Mouse (Mus musculus): ENCODE results near the gene Sult2b1.
A peak's percentile ranks its signal among the peaks of the same experiment; 100 is the strongest.

Gene Sult2b1

DNA sequence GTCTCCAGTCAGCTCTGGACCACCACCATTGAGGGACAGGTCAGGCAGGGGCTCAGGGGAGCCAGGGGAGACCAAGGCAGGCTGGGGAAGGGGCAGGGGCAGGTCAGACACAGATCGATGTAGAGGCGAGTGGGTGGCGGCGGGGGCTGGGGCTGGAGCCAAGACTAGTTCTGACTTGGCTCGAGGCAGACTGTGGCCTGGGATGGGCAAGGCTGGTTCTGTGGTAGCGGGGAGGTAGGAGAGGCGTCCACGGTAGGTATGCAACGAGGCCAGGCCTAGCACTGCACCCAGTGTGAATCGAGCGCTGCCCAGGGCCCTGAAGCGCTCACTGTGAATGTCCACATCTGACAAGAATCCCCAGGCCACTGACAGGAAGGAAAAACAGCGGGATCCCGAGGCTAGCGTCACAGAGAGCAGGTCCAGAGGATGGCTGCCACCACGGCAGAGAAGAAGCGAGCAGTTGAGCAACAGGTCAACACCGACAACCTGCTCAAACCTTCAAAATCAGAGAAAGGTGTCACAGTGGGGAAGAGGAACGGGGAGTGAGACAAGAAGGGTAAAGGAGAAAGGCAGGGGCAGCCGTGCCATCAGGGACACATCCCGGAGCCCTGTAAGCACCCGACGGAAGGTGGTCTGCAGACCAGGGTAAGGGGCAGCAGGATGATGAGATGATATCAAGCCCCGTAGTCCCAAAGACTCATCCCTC lies 73.0 kb downstream of the Sult2b1 start:
- no peak for DNase-seq (ENCODE audit: low spot score in 2 of 2)

DNA sequence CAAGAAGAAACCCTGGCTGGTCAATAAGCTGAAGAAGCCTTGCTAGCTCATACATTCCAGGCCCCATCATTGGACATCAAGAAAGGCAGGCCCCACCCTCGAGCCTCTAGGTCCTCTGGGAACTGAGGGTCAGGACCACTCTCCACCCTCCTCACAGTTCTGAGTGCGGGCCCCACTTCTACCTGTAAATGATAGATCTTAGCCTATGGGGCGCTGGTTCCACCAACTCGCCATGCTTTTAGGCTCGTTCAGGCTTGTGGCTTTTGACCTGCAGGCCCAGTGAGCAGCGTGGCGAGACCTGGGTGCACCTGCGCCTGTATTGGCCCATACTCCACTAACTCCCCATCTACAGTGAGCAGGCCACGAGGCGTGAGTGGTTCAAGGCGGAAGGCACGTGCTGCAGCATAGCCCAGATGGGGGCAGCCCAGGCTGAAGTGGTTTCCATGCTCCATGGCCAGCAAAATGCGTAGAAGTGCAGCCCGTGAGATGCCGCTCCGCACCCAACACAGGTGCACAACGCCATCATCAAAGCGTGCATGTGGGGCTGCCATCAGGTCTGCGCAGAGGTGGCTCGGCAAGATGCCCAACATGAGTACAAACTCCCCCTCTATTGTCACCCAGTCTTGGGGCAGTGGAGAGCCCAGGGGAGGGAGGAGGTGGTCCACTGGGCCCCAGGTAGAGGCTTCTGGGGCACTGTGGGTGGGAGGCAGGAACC lies 73.8 kb downstream of the Sult2b1 start:
- no peak for DNase-seq (ENCODE audit: low spot score in 2 of 2)

DNA sequence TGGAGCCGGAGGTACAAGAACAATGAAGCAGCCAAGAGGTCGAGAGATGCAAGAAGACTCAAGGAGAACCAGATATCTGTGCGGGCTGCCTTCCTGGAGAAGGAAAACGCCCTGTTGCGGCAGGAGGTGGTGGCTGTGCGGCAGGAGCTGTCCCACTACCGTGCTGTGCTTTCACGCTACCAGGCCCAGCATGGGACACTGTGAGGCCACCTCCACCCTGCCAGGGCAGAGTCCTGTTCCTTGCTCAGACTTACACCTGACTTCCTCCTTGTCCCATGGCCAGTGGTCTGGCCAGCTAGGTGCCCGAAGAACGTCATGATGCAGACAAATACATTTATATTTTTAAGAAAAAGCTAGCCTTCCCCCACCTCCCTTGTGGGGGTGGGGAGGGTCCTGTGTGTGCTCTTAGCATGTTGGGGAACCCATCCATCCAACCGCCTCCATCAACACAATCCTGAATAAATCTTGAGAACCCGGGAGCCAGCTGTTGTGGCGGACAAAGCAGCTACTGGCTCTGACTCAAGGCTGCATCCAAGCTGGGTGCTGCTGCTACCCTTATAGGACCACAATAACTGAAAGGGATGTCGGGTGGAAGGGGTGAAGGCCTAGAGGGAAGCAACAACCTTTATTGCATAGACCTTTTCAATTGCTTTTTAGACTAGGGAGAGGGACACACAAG lies 74.7 kb downstream of the Sult2b1 start:
- no peak for DNase-seq (ENCODE audit: low spot score in 2 of 2)

- no peak for DNase-seq (ENCODE audit: low spot score in 2 of 2)
These were observed 75.4 kb downstream of the Sult2b1 start for GRCm38 (mm10) chr7:45709036-45709435.

GRCm38 (mm10) chr7:45708221-45708761 lies 76.2 kb downstream of the Sult2b1 start:
- DNase-seq (ENCODE audit: low spot score in 2 of 2): no peak

- DNase-seq (ENCODE audit: low spot score in 2 of 2): peak; percentile 75 to 85
These were observed 77.0 kb downstream of the Sult2b1 start for GRCm38 (mm10) chr7:45707375-45707967.

- peak; percentile 69 to 82 for DNase-seq (ENCODE audit: low spot score in 2 of 2)
These were observed 77.7 kb downstream of the Sult2b1 start for GRCm38 (mm10) chr7:45706721-45707241.

- no peak for DNase-seq (ENCODE audit: low spot score in 2 of 2)
These were observed 78.6 kb downstream of the Sult2b1 start for GRCm38 (mm10) chr7:45705873-45706281.

DNA sequence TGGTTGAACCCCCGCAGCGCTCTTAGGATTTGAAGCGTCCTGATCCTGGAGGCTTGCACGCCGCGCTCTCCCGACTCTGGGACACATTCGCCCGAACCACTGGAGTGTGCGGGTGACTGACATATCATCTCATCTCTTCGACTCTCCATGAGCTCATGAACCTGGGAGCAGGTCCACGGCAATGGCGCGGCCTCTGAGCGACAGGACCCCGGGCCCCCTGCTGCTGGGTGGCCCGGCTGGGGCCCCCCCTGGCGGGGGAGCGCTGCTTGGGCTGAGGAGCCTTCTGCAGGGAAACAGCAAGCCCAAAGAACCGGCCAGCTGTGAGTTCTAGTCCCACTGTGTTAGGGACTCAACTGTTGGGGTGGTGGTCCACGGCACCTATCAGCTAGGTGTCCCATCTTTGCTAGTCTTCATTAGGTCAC lies 79.0 kb downstream of the Sult2b1 start:
- DNase-seq (ENCODE audit: low spot score in 2 of 2): no peak

- peak; percentile 84 to 90 for DNase-seq (ENCODE audit: low spot score in 2 of 2)
These were observed 79.6 kb downstream of the Sult2b1 start, which contains the start of gene Dbp for GRCm38 (mm10) chr7:45704730-45705442. Dbp (plus strand) TSS chr7:45705088.

DNA sequence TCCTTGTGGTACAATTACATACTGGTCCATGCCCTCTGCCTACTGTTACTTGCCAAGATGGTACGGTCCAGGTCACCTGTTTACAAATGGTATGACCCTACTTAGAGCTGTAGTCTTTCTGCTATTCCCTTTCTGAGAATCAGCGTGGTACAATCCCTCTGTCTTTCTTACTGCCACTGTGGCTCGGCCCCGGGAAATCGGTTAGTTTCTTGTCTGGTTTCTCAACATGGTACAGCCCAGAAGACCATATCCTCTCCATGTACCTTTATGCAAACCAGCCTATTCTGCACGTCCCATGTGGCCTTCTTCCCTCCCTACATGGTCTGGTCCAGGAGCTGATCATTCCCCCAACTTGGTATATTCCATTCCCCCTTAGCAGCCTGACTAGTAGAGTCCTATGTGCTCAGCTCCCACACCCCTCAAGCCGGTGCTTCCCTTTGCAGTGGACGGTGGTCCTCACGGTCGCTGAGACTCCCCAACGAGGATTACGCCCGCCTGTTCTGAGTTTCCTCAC lies 80.4 kb downstream of the Sult2b1 start:
- peak in 1 of 2 experiments; percentile 39 for DNase-seq (ENCODE audit: low spot score in 2 of 2)

GRCm38 (mm10) chr7:45703521-45704033 lies 80.9 kb downstream of the Sult2b1 start:
- DNase-seq (ENCODE audit: low spot score in 2 of 2): no peak

- no peak for DNase-seq (ENCODE audit: low spot score in 2 of 2)
These were observed 81.5 kb downstream of the Sult2b1 start for GRCm38 (mm10) chr7:45702809-45703520.

- no peak for DNase-seq (ENCODE audit: low spot score in 2 of 2)
These were observed 82.2 kb downstream of the Sult2b1 start for GRCm38 (mm10) chr7:45702316-45702715.

DNA sequence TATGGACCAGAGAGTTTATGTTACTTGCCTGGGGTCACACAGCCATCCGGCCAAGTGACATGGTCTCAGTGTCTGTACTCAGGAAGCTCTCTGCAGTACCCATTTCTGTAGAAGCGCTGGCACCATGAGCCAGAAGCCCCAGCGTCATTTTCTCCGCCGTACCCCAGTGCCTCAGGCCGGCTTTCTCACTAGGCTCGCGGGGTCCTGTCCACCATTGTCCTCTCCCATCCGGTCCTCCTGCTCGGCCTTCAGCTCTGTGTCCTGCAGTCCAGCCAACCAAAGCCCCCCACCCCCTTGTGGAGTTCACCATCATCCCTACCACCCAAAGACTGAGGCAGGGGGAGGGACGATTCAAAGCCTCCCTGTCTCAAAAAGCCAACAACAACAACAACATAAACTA lies 82.9 kb downstream of the Sult2b1 start:
- no peak for DNase-seq (ENCODE audit: low spot score in 2 of 2)

- no peak for DNase-seq (ENCODE audit: low spot score in 2 of 2)
These were observed 83.4 kb downstream of the Sult2b1 start for GRCm38 (mm10) chr7:45701072-45701471.

DNA sequence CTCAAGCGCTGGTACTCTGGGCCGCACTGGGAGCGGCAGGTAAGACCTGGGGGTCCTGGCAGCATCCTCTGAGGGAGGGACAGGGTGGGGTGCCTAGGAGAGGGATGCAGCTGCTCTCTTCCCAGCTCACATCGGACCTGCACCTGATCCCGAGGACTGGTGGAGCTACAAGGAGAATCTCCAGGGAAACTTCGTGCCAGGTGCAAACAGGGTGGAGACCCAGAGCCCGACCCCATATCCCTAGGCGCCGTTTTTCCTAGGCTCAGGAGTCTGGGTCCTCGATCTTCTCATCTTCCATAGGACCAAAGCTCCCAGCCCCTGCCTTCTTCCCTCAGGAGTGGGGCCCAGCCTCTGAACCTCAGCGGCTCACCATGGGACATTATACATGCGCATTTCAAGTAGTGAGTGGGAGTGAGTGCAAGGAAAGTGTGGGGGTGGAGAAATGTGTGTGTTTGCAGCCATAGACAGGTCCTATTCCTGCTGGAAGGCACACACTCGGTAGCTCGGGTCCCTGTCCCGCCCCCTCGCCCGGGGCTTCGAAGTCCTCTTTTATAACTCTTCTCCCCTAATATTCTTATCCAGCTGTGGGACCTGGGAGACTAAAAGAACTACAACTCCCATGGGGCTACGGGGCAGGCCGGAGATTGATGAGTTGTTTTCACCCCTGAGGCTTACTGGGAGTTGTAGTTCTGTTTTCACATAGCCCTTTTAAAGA lies 84.0 kb downstream of the Sult2b1 start:
- no peak for DNase-seq (ENCODE audit: low spot score in 2 of 2)

GRCm38 (mm10) chr7:45699523-45700141 lies 84.8 kb downstream of the Sult2b1 start, which contains the start of gene Car11:
Car11 (plus strand) TSS chr7:45699843.
- DNase-seq (ENCODE audit: low spot score in 2 of 2): no peak

DNA sequence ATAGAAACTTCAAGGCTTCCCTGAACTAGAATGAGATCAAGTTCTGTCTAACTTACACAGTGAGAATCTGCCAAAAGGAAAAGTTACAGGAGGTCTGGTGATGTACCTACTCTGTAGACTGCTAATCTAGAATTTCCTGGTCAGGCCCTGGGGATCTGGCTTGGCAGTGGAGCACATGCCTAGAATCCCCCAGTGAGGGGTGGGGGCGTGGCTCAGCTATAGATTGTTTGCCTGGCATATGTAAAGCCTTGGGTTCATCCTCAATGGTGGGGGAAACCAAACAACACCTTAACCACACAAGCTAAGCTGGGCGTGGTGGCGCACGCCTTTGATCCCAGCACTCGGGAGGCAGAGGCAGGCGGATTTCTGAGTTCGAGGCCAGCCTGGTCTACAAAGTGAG lies 86.6 kb downstream of the Sult2b1 start:
- no peak for DNase-seq (ENCODE audit: low spot score in 2 of 2)
